8 mouse cellular contexts compared by ENCODE assay signal in the genomic region with DNA sequence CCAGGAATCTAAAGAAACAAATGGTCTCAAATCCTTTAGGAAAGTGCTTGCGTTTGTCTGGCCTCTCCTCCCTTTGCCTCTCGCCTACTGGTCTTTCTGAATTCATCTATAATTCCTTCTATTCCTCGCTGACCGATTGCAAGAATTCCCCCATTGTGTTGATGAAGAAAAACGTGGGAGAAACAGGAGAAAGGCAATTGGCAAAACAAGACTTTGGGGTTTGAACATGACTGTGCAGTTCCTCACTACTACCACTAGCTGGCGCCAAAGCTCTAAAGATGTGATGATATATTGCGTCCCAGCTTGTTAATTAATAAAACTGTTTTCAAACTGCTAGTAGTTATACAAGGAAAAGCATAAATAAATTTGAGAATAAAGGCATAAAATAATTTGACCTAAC. TPM values are rescaled to one million over a fixed set of nuclear protein-coding genes. Genes with fewer than 3 reads are reported as not detected.
DNase-seq lines count a peak whose midpoint lies in the region; ATAC-seq lines count a peak whose summit lies in the region.
"Had no signal": no experiment of that assay in that cellular context is flagged by ENCODE, and none has a peak within 500 bp of the region (broad histone marks: within the 10 kb centered on the region; RNA-seq: fewer than 3 reads in every experiment).

No protein-coding gene starts in this region.

- H3K36me3 ChIP-seq in hindbrain, embryonic 13.5 days = no peaks in the 10 kb centered on the region
- no peaks in the 10 kb centered on the region for H3K36me3 ChIP-seq in limb, embryonic 11.5 days (ENCODE audit: control insufficient read depth, insufficient read depth, low read length)
- no peaks in the 10 kb centered on the region for H3K36me3 ChIP-seq in neural tube, embryonic 14.5 days (ENCODE audit: control insufficient read depth, insufficient read depth, low read length)
- H3K36me3 ChIP-seq: midbrain, embryonic 12.5 days had no signal

- H3K9me3 ChIP-seq in hindbrain, embryonic 13.5 days = no peaks in the 10 kb centered on the region
- no peaks in the 10 kb centered on the region for H3K9me3 ChIP-seq in limb, embryonic 11.5 days (ENCODE audit: control insufficient read depth, low read length)
- H3K9me3 ChIP-seq in neural tube, embryonic 14.5 days (ENCODE audit: control insufficient read depth, low read length) = no peaks in the 10 kb centered on the region
- H3K9me3 ChIP-seq: midbrain, embryonic 12.5 days had no signal

- H3K4me1 ChIP-seq in hindbrain, embryonic 13.5 days (replicated peaks) = peaks cover 17% of the 10 kb centered on the region
- peaks cover 30% of the 10 kb centered on the region for H3K4me1 ChIP-seq in limb, embryonic 11.5 days (ENCODE audit: control insufficient read depth, insufficient read depth, low read length)
- peaks cover 11% of the 10 kb centered on the region; the same call in 1 of the 2 replicates for H3K4me1 ChIP-seq in neural tube, embryonic 14.5 days (ENCODE audit: control insufficient read depth, insufficient read depth, low read length)

- peak; percentile 65 to 76 for DNase-seq in right cerebral cortex, adult 2 months (ENCODE audit: low spot score in 2 of 2)
- no peak for DNase-seq in right cerebral cortex, postnatal 14 days
- DNase-seq in ZHBTc4 (ENCODE audit: low read depth, low spot score) = peak; percentile 65
- DNase-seq in embryo, embryonic 10 days (ENCODE audit: low spot score) = peak; percentile 85
- DNase-seq in limb, embryonic 11.5 days (ENCODE audit: low spot score) = peak; percentile 67

- H3K4me2 ChIP-seq in hindbrain, embryonic 13.5 days = peak overlapping the region; percentile 32; the same call in 1 of the 2 replicates
- H3K4me2 ChIP-seq in limb, embryonic 11.5 days (ENCODE audit: low read depth, severe bottlenecking) = no peak overlapping the region
- H3K4me2 ChIP-seq in neural tube, embryonic 14.5 days (ENCODE audit: low read depth, low read length) = 0 out of 2 replicates have a peak overlapping the region, but pooled peaks have one; percentile 21
- H3K4me2 ChIP-seq: midbrain, embryonic 12.5 days had no signal

- no peak for ATAC-seq in hindbrain, embryonic 13.5 days (ENCODE audit: low FRiP score)
- no peak for ATAC-seq in limb, embryonic 11.5 days (ENCODE audit: insufficient number of reproducible peaks, low FRiP score, low TSS enrichment, low read depth)
- ATAC-seq in neural tube, embryonic 14.5 days (ENCODE audit: low read depth) = no peak

- H3K27ac ChIP-seq in hindbrain, embryonic 13.5 days = no peak overlapping the region
- no peak overlapping the region for H3K27ac ChIP-seq in limb, embryonic 11.5 days (replicated peaks; ENCODE audit: low read depth, low read length)
- H3K27ac ChIP-seq in neural tube, embryonic 14.5 days (ENCODE audit: low read depth, low read length) = no peak overlapping the region
- H3K27ac ChIP-seq: midbrain, embryonic 12.5 days had no signal

- H3K9ac ChIP-seq in hindbrain, embryonic 13.5 days = no peak overlapping the region
- no peak overlapping the region for H3K9ac ChIP-seq in limb, embryonic 11.5 days (ENCODE audit: low read length)
- no peak overlapping the region for H3K9ac ChIP-seq in neural tube, embryonic 14.5 days (replicated peaks; ENCODE audit: low read depth, low read length)
- H3K9ac ChIP-seq: midbrain, embryonic 12.5 days had no signal

- peaks cover 35% of the 10 kb centered on the region for H3K27me3 ChIP-seq in hindbrain, embryonic 13.5 days
- H3K27me3 ChIP-seq in limb, embryonic 11.5 days (ENCODE audit: control insufficient read depth, insufficient read depth, low read length) = no peaks in the 10 kb centered on the region
- no peaks in the 10 kb centered on the region for H3K27me3 ChIP-seq in neural tube, embryonic 14.5 days (ENCODE audit: control insufficient read depth, insufficient read depth, low read length)

- 1% methylated on average over 7 of the region's 7 CpGs for WGBS in hindbrain, embryonic 13.5 days
- 2% methylated on average over 7 of the region's 7 CpGs for WGBS in limb, embryonic 11.5 days
- WGBS in neural tube, embryonic 14.5 days = 2% methylated on average over 7 of the region's 7 CpGs

- no peak overlapping the region for H3K4me3 ChIP-seq in hindbrain, embryonic 13.5 days
- H3K4me3 ChIP-seq in limb, embryonic 11.5 days (ENCODE audit: low read depth, low read length) = no peak overlapping the region
- no peak overlapping the region for H3K4me3 ChIP-seq in neural tube, embryonic 14.5 days (ENCODE audit: low read depth, low read length)
- H3K4me3 ChIP-seq: midbrain, embryonic 12.5 days had no signal

RNA-seq across cellular contexts. Expression of gene Hnrnpa3, which starts 53.4 kb away (rescaled TPM):
- polyA plus RNA-seq in hindbrain, embryonic 13.5 days (2015; fragmentation: Nextera tagmentation; extraction: Ambion mirVana) = 235 and 246 TPM in 2 replicates
- 326 and 364 TPM in 2 replicates for polyA plus RNA-seq in limb, embryonic 11.5 days (2014; fragmentation: Nextera tagmentation; extraction: Ambion mirVana)
- polyA plus RNA-seq in neural tube, embryonic 14.5 days (2014; fragmentation: Nextera tagmentation; extraction: Ambion mirVana) = 130 and 168 TPM in 2 replicates
